Mouse (Mus musculus) hindbrain, embryonic 11.5 days (tissue): ENCODE results near the gene Ccm2l. TPM values are rescaled to one million over a fixed set of nuclear protein-coding genes. Genes with fewer than 3 reads are reported as not detected.

ENCODE experiments used
- ATAC-seq: fragments of 200-750 bp; cut with Nextera tagmentation; 2 replicates; pipeline ENCODE4 v1.8.0; 2017; ENCODE audit warnings: mild to moderate bottlenecking, moderate TSS enrichment, moderate library complexity; ENCODE audit not compliant: low FRiP score
- DNase-seq: peaks from one replicate; pipeline ENCODE4 v3.0.0-alpha.2; 2015; ENCODE audit warnings: low spot score
- H3K27ac ChIP-seq: fragments of 300-500 bp; sonication (generic); 2 replicates; pipeline ENCODE4 v1.5.1; 2014; ENCODE audit warnings: mild to moderate bottlenecking, low read depth, low read length
- H3K27me3 ChIP-seq: fragments of 300-500 bp; sonication (generic); 2 replicates; pipeline ENCODE4 v1.6.1; 2014; ENCODE audit warnings: mild to moderate bottlenecking, low read length, moderate library complexity, mixed read lengths; ENCODE audit not compliant: control insufficient read depth, insufficient read depth
- H3K36me3 ChIP-seq: fragments of 300-500 bp; sonication (generic); 2 replicates; pipeline ENCODE4 v1.6.1; 2014; ENCODE audit warnings: mild to moderate bottlenecking, low read length, moderate library complexity, mixed read lengths; ENCODE audit not compliant: control insufficient read depth, insufficient read depth
- H3K4me1 ChIP-seq: fragments of 300-500 bp; sonication (generic); replicated peaks from 2 replicates; pipeline ENCODE4 v1.6.1; 2014; ENCODE audit warnings: low read length, mixed read lengths; ENCODE audit not compliant: control insufficient read depth, insufficient read depth
- H3K4me2 ChIP-seq: fragments of 300-500 bp; sonication (generic); replicated peaks from 2 replicates; pipeline ENCODE4 v1.6.1; 2014; ENCODE audit warnings: mild to moderate bottlenecking, low read depth, low read length
- H3K4me3 ChIP-seq: fragments of 300-500 bp; sonication (generic); 2 replicates; pipeline ENCODE4 v1.5.1; 2014; ENCODE audit warnings: low read depth, low read length
- H3K9ac ChIP-seq: fragments of 300-500 bp; sonication (generic); 2 replicates; pipeline ENCODE4 v1.6.1; 2014; ENCODE audit warnings: low read depth, low read length
- H3K9me3 ChIP-seq: fragments of 300-500 bp; sonication (generic); 2 replicates; pipeline ENCODE4 v1.6.1; 2016; ENCODE audit warnings: low read length; ENCODE audit not compliant: control insufficient read depth
- WGBS: fragments of 180-500 bp; shearing (Covaris S2); extraction: QIAGEN DNeasy Blood & Tissue Kit; methylation state at CpG from one replicate; pipeline ENCODE4 v1.1.7; 2014; 5-methylcytosine and 5-hydroxymethylcytosine counted together
- polyA plus RNA-seq: library from polyadenylated mRNA; unstranded; fragments of >200 nt; fragmentation: Nextera tagmentation; extraction: Ambion mirVana; gene quantifications from 2 replicates; pipeline ENCODE4 v1.2.1, GENCODE M21; 2014

Ccm2l gene
- polyA plus RNA-seq, 1 experiment from 2014 or later: 2.1 TPM

GRCm38 (mm10) chr2:153047828-153048465, 17.8 kb upstream of the Ccm2l start:
- ATAC-seq (no peak), DNase-seq (peak; percentile 75)
- no peak overlapping the region for H3K9ac ChIP-seq
- WGBS: 48% methylated on average over 17 of the region's 17 CpGs
- H3K27ac ChIP-seq: no peak overlapping the region
- H3K4me3 ChIP-seq: no peak overlapping the region
- no peak overlapping the region for H3K4me2 ChIP-seq
- H3K9me3 ChIP-seq: no peaks in the 10 kb centered on the region
- 0 out of 2 replicates have a peak, but pooled peaks cover 3% of the 10 kb centered on the region for H3K4me1 ChIP-seq
- peaks cover 8% of the 10 kb centered on the region for H3K27me3 ChIP-seq
- no peaks in the 10 kb centered on the region for H3K36me3 ChIP-seq

GRCm38 (mm10) chr2:153049288-153049996, 16.3 kb upstream of the Ccm2l start:
- 51% methylated on average over 9 of the region's 9 CpGs for WGBS
- H3K9ac ChIP-seq: no peak overlapping the region; the same call in 1 of the 2 replicates
- H3K36me3 ChIP-seq: no peaks in the 10 kb centered on the region
- H3K27ac ChIP-seq: no peak overlapping the region
- H3K4me3 ChIP-seq: no peak overlapping the region
- no peaks in the 10 kb centered on the region for H3K9me3 ChIP-seq
- DNase-seq (no peak), ATAC-seq (no peak; the same call in 1 of the 2 replicates)
- H3K4me1 ChIP-seq: 0 out of 2 replicates have a peak, but pooled peaks cover 3% of the 10 kb centered on the region
- no peak overlapping the region for H3K4me2 ChIP-seq
- peaks cover 9% of the 10 kb centered on the region for H3K27me3 ChIP-seq

GRCm38 (mm10) chr2:153049997-153050358, 15.8 kb upstream of the Ccm2l start:
- Histone ChIP-seq H3K9ac (no peak overlapping the region), H3K4me2 (no peak overlapping the region), H3K27me3 (peaks cover 9% of the 10 kb centered on the region), H3K4me3 (no peak overlapping the region), H3K9me3 (no peaks in the 10 kb centered on the region), H3K27ac (no peak overlapping the region), H3K4me1 (0 out of 2 replicates have a peak, but pooled peaks cover 3% of the 10 kb centered on the region), H3K36me3 (no peaks in the 10 kb centered on the region)
- WGBS: 93% methylated on average over 4 of the region's 4 CpGs
- no peak for DNase-seq
- no peak for ATAC-seq

- no peaks in the 10 kb centered on the region for H3K9me3 ChIP-seq
- ATAC-seq: no peak
- H3K4me1 ChIP-seq: 0 out of 2 replicates have a peak, but pooled peaks cover 2% of the 10 kb centered on the region
- no peak overlapping the region for H3K9ac ChIP-seq
- H3K27ac ChIP-seq: no peak overlapping the region
- H3K27me3 ChIP-seq: peaks cover 9% of the 10 kb centered on the region
- no peak overlapping the region for H3K4me2 ChIP-seq
- no peaks in the 10 kb centered on the region for H3K36me3 ChIP-seq
- no peak overlapping the region for H3K4me3 ChIP-seq
- 76% methylated on average over 6 of the region's 6 CpGs for WGBS
- no peak for DNase-seq
These were observed 14.7 kb upstream of the Ccm2l start for GRCm38 (mm10) chr2:153051095-153051494.

- no peak overlapping the region for H3K9ac ChIP-seq
- no peak overlapping the region for H3K27ac ChIP-seq
- WGBS: 80% methylated on average over 9 of the region's 9 CpGs
- DNase-seq (no peak), ATAC-seq (no peak)
- H3K4me2 ChIP-seq: no peak overlapping the region
- no peaks in the 10 kb centered on the region for H3K4me1 ChIP-seq
- H3K27me3 ChIP-seq: peaks cover 9% of the 10 kb centered on the region
- H3K4me3 ChIP-seq: no peak overlapping the region
- no peaks in the 10 kb centered on the region for H3K9me3 ChIP-seq
- H3K36me3 ChIP-seq: no peaks in the 10 kb centered on the region
These were observed 14.2 kb upstream of the Ccm2l start for GRCm38 (mm10) chr2:153051537-153051936.

GRCm38 (mm10) chr2:153052700-153053351, 12.9 kb upstream of the Ccm2l start:
- Histone ChIP-seq H3K27ac (no peak overlapping the region), H3K4me2 (no peak overlapping the region), H3K4me1 (no peaks in the 10 kb centered on the region), H3K9ac (no peak overlapping the region), H3K36me3 (no peaks in the 10 kb centered on the region), H3K27me3 (peaks cover 9% of the 10 kb centered on the region), H3K9me3 (no peaks in the 10 kb centered on the region), H3K4me3 (no peak overlapping the region)
- 12% methylated on average over 26 of the region's 30 CpGs for WGBS
- DNase-seq (no peak), ATAC-seq (no peak)

- DNase-seq: no peak
These were observed 11.9 kb upstream of the Ccm2l start for GRCm38 (mm10) chr2:153053896-153054295.

GRCm38 (mm10) chr2:153055270-153055920, 10.4 kb upstream of the Ccm2l start:
- no peak for ATAC-seq
- WGBS: 68% methylated on average over 6 of the region's 6 CpGs

More at GRCm38 (mm10) chr2:153053896-153054295, 11.9 kb upstream of the Ccm2l start:
- H3K27me3 ChIP-seq: peaks cover 9% of the 10 kb centered on the region
- no peak overlapping the region for H3K9ac ChIP-seq
- H3K4me3 ChIP-seq: no peak overlapping the region
- H3K9me3 ChIP-seq: no peaks in the 10 kb centered on the region
- H3K27ac ChIP-seq: no peak overlapping the region
- 88% methylated on average over 8 of the region's 8 CpGs for WGBS
- H3K36me3 ChIP-seq: no peaks in the 10 kb centered on the region
- ATAC-seq: no peak
- no peaks in the 10 kb centered on the region for H3K4me1 ChIP-seq
- H3K4me2 ChIP-seq: no peak overlapping the region

More at GRCm38 (mm10) chr2:153055270-153055920, 10.4 kb upstream of the Ccm2l start:
- Histone ChIP-seq H3K4me2 (no peak overlapping the region), H3K9me3 (no peaks in the 10 kb centered on the region), H3K9ac (no peak overlapping the region), H3K4me1 (no peaks in the 10 kb centered on the region), H3K36me3 (no peaks in the 10 kb centered on the region), H3K27me3 (peaks cover 8% of the 10 kb centered on the region), H3K4me3 (no peak overlapping the region), H3K27ac (no peak overlapping the region)
- no peak for DNase-seq
